Mouse (Mus musculus) CH12F3 (cell line): Measurements from ENCODE around the gene Fgf18.

Source experiments
- in situ Hi-C: fragments of 300-500 bp; cut with MboI; formaldehyde crosslinking; loops from 2 replicates; pipeline ENCODE4 v1.14.3; 2020; ENCODE audit warnings: low sequenced_read_pairs

The Fgf18 gene

GRCm38 (mm10) chr11:33119116-33119515 lies 28.1 kb downstream of the Fgf18 start:
- in situ Hi-C loops, result no loop called here

GRCm38 (mm10) chr11:33118480-33118879 lies 28.7 kb downstream of the Fgf18 start:
- in situ Hi-C loops, result no loop called here

- in situ Hi-C loops, result no loop called here
These were observed 31.4 kb downstream of the Fgf18 start for GRCm38 (mm10) chr11:33115796-33116195.

GRCm38 (mm10) chr11:33112407-33112806 lies 34.8 kb downstream of the Fgf18 start:
- in situ Hi-C loops, result no loop called here

- in situ Hi-C loops, result no loop called here
These were observed 37.1 kb downstream of the Fgf18 start for GRCm38 (mm10) chr11:33110111-33110510.

- in situ Hi-C loops, result no loop called here
These were observed 39.7 kb downstream of the Fgf18 start for GRCm38 (mm10) chr11:33107540-33107939.

GRCm38 (mm10) chr11:33104911-33105316 lies 42.3 kb downstream of the Fgf18 start:
- in situ Hi-C loops, result no loop called here

GRCm38 (mm10) chr11:33103291-33103943 lies 43.8 kb downstream of the Fgf18 start:
- in situ Hi-C loops, result no loop called here

GRCm38 (mm10) chr11:33100027-33100507 lies 47.1 kb downstream of the Fgf18 start:
- in situ Hi-C loops, result no loop called here

GRCm38 (mm10) chr11:33099425-33099824 lies 47.8 kb downstream of the Fgf18 start:
- in situ Hi-C loops, result no loop called here

GRCm38 (mm10) chr11:33098446-33098845 lies 48.8 kb downstream of the Fgf18 start:
- in situ Hi-C loops, result no loop called here

- in situ Hi-C loops, result no loop called here
These were observed 49.3 kb downstream of the Fgf18 start for GRCm38 (mm10) chr11:33097855-33098254.

GRCm38 (mm10) chr11:33089856-33090255 lies 57.3 kb downstream of the Fgf18 start:
- in situ Hi-C loops, result no loop called here

- in situ Hi-C loops, result no loop called here
These were observed 59.0 kb downstream of the Fgf18 start for GRCm38 (mm10) chr11:33088181-33088580.

- in situ Hi-C loops, result no loop called here
These were observed 61.2 kb downstream of the Fgf18 start for GRCm38 (mm10) chr11:33086046-33086445.

- in situ Hi-C loops, result no loop called here
These were observed 61.7 kb downstream of the Fgf18 start for GRCm38 (mm10) chr11:33085514-33085913.

GRCm38 (mm10) chr11:33085054-33085453 lies 62.1 kb downstream of the Fgf18 start:
- in situ Hi-C loops, result no loop called here

- in situ Hi-C loops, result no loop called here
These were observed 63.2 kb downstream of the Fgf18 start for GRCm38 (mm10) chr11:33084041-33084440.

- in situ Hi-C loops, result no loop called here
These were observed 66.0 kb downstream of the Fgf18 start for GRCm38 (mm10) chr11:33081175-33081574.

GRCm38 (mm10) chr11:33080046-33080808 lies 67.0 kb downstream of the Fgf18 start:
- in situ Hi-C loops, result no loop called here

GRCm38 (mm10) chr11:33079424-33079823 lies 67.8 kb downstream of the Fgf18 start:
- in situ Hi-C loops, result no loop called here

GRCm38 (mm10) chr11:33078036-33078435 lies 69.2 kb downstream of the Fgf18 start:
- in situ Hi-C loops, result no loop called here
